Mouse (Mus musculus) c-Kit-positive CD71-negative TER-119-negative erythroid progenitor cells, embryonic 14.5 days (primary cell): ENCODE results near the gene Med13.
"Not testable (repeated sequence)": the region's sequence is repeated elsewhere in the genome, so short reads cannot be mapped to it uniquely, and the experiment has no call there.

Experiments
- DNase-seq: peaks from one replicate; pipeline ENCODE4 v3.0.0-alpha.2; 2013; ENCODE audit warnings: low read depth

Med13 gene

DNA sequence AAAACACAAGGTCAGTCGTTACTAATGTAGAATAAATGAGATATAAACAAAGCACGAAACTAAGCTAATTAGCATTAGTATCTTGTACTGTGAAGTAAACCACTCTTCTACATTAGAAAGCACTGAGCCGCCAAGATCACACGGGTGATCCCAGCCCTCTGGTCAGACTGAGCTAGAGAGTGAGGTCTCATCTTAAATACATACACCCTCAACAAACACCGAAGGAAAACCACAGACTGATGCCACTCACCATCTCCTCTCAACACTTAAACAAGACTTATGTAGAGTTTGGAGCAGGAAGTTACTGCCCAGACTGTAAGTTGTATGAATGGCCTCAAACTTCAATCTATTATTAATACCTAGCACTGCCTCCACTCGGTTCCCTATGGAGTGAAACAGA, 47.1 kb downstream of the Med13 start:
- no peak for DNase-seq

DNA sequence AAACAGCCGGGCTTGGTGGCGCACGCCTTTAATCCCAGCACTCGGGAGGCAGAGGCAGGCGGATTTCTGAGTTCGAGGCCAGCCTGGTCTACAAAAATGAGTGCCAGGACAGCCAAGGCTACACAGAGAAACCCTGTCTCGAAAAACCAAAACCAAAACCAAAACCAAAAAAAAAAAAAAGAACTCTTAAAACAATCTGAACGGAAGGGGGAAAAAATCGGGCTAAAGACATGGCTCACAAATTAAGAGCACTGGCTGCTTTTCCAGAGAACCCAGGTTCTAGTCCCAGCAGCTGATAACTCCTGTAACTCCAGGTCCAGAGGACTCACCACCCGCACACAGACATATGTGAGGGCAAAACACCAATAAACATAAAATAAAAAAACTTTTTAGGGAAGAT, 65.2 kb downstream of the Med13 start:
- DNase-seq, result not testable (repeated sequence)

DNA sequence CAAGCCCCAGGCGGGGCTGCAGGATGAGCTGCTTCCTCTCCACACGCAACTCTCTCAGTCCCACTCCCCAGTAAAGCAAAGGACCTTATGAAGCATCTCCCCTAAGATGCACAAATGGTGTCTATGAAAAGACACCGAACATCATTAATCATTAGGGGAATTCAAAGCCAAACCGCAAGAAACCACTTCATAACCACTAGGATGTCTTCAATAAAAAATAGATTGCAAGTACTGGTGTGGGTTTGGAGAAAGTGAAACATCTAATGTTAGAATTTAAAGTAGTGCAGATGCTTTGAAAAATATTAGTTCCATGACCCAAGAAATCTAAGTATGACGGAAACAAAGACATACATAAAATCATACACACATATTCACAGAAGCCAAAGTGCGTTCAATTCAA, 65.7 kb downstream of the Med13 start:
- no peak for DNase-seq

GRCm38 (mm10) chr11:86285729-86286128, 71.7 kb downstream of the Med13 start:
- DNase-seq, result no peak

- no peak for DNase-seq
Measured at GRCm38 (mm10) chr11:86278442-86279102, 78.8 kb downstream of the Med13 start.

GRCm38 (mm10) chr11:86257460-86258076, 99.8 kb downstream of the Med13 start, which contains the start of gene Ints2:
TSS of gene Ints2 (minus strand) at chr11:86257575.
- peak; percentile 79 for DNase-seq

GRCm38 (mm10) chr11:86257054-86257453, 100.3 kb downstream of the Med13 start:
- no peak for DNase-seq

- DNase-seq, result no peak
Measured at GRCm38 (mm10) chr11:86253342-86253741, 104.1 kb downstream of the Med13 start.

- DNase-seq, result no peak
Measured at GRCm38 (mm10) chr11:86232446-86232845, 125.0 kb downstream of the Med13 start.

- no peak for DNase-seq
Measured at GRCm38 (mm10) chr11:86231781-86232350, 125.5 kb downstream of the Med13 start.

DNA sequence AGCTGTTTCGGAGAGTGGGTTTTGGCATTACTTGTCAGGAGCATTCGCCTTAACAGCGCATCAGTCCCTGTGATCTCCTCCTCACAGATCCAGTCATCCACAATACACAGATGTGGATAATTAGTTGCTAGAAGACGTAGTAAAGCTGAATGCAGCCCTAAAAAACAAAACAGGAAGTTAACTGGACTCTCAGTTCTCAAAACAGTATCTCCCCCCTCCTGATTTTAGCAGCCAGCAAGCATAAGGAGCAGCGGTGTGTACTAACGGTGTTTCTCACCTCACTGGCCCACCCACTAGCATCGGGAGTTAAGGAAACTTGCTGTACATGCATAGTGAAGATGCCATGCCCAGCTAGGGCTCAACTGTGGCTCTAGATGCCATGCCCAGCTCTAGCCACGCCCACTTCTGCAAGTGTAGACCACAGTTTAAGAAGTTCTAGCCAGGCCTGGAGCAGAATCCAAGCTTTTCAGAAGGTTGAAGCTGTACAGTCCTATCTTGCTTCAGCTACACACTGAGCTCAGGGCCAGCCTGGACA, 130.7 kb downstream of the Med13 start:
- no peak for DNase-seq

- DNase-seq, result no peak
Measured at GRCm38 (mm10) chr11:86225761-86226160, 131.6 kb downstream of the Med13 start.
